Mouse (Mus musculus) myocyte (in vitro differentiated cells): ENCODE measurements around the gene Fam104a. TPM values are rescaled to one million over a fixed set of nuclear protein-coding genes. Genes with fewer than 3 reads are reported as not detected.

ENCODE experiments used
- H3K27me3 ChIP-seq: one replicate; pipeline ENCODE4 v1.6.1; 2011; ENCODE audit not compliant: control insufficient read depth, insufficient read depth, insufficient read length
- H3K36me3 ChIP-seq: one replicate; pipeline ENCODE4 v1.6.1; 2011; ENCODE audit not compliant: control insufficient read depth, insufficient read depth
- H3K4me2 ChIP-seq: one replicate; pipeline ENCODE4 v1.6.1; 2011; ENCODE audit warnings: low read depth, control low read depth
- H3K4me3 ChIP-seq: one replicate; pipeline ENCODE4 v1.5.1; 2011; ENCODE audit warnings: mild to moderate bottlenecking, control low read depth, moderate library complexity
- H3K79me2 ChIP-seq: one replicate; pipeline ENCODE4 v1.6.1; 2011; ENCODE audit not compliant: control insufficient read depth, insufficient read depth
- H3ac ChIP-seq: one replicate; pipeline ENCODE4 v1.6.1; 2011; ENCODE audit not compliant: control insufficient read depth, insufficient read length
- CEBPB ChIP-seq: IDR thresholded peaks from 2 replicates; pipeline ENCODE4 v1.6.1; 2011; ENCODE audit warnings: mild to moderate bottlenecking, moderate library complexity; ENCODE audit not compliant: poor library complexity, insufficient read depth, severe bottlenecking
- E2F4 ChIP-seq: IDR thresholded peaks from one replicate; pipeline ENCODE4 v1.6.1; 2011; ENCODE audit warnings: mild to moderate bottlenecking, control low read depth, moderate library complexity; ENCODE audit not compliant: insufficient read depth
- MAX ChIP-seq: IDR thresholded peaks from one replicate; pipeline ENCODE4 v1.6.1; 2011; ENCODE audit warnings: low read depth, mild to moderate bottlenecking, control low read depth
- MYOD1 ChIP-seq, 3 experiments: IDR thresholded peaks; one replicate each; pipeline ENCODE4 v1.6.1; 2011; ENCODE audit warnings: control low read depth in 2 of 3, low read depth in 2 of 3, mild to moderate bottlenecking in 2 of 3, moderate library complexity in 1 of 3; ENCODE audit not compliant: insufficient read length in 2 of 3, control insufficient read depth in 1 of 3
- MYOG ChIP-seq, 3 experiments: IDR thresholded peaks; one replicate each; pipeline ENCODE4 v1.6.1; 2011; ENCODE audit warnings: control low read depth in 2 of 3, low read depth in 2 of 3, mild to moderate bottlenecking in 2 of 3; ENCODE audit not compliant: insufficient read length in 2 of 3, control insufficient read depth in 1 of 3, insufficient read depth in 1 of 3
- POLR2A ChIP-seq: IDR thresholded peaks from one replicate; pipeline ENCODE4 v1.6.1; 2011; ENCODE audit warnings: low read depth, mild to moderate bottlenecking, control low read depth, moderate library complexity; ENCODE audit not compliant: insufficient read length
- POLR2AphosphoS2 ChIP-seq: IDR thresholded peaks from one replicate; pipeline ENCODE4 v1.6.1; 2011; ENCODE audit warnings: low read depth, control low read depth; ENCODE audit not compliant: insufficient read length
- REST ChIP-seq: IDR thresholded peaks from one replicate; pipeline ENCODE4 v1.6.1; 2011; ENCODE audit warnings: mild to moderate bottlenecking, control low read depth, moderate library complexity; ENCODE audit not compliant: insufficient read depth, insufficient read length
- SRF ChIP-seq: IDR thresholded peaks from one replicate; pipeline ENCODE4 v1.6.1; 2011; ENCODE audit warnings: low read depth; ENCODE audit not compliant: control insufficient read depth, insufficient read length
- TCF12 ChIP-seq: IDR thresholded peaks from one replicate; pipeline ENCODE4 v1.6.1; 2011; ENCODE audit warnings: mild to moderate bottlenecking, control low read depth; ENCODE audit not compliant: poor library complexity, insufficient read depth, severe bottlenecking
- TCF3 ChIP-seq: IDR thresholded peaks from one replicate; pipeline ENCODE4 v1.6.1; 2011; ENCODE audit warnings: low read depth, control low read depth; ENCODE audit not compliant: insufficient read length
- USF1 ChIP-seq: IDR thresholded peaks from one replicate; pipeline ENCODE4 v1.6.1; 2011; ENCODE audit warnings: low read depth, mild to moderate bottlenecking, control low read depth, moderate library complexity
- polyA plus RNA-seq: library from polyadenylated mRNA; unstranded; fragments of >200 nt; fragmentation: generic; extraction: Trizol; gene quantifications from one replicate; pipeline ENCODE4 v1.2.1, GENCODE M21; 2012; ENCODE audit warnings: missing spikeins

Fam104a gene
- polyA plus RNA-seq, 1 experiment: 45.8 TPM

DNA sequence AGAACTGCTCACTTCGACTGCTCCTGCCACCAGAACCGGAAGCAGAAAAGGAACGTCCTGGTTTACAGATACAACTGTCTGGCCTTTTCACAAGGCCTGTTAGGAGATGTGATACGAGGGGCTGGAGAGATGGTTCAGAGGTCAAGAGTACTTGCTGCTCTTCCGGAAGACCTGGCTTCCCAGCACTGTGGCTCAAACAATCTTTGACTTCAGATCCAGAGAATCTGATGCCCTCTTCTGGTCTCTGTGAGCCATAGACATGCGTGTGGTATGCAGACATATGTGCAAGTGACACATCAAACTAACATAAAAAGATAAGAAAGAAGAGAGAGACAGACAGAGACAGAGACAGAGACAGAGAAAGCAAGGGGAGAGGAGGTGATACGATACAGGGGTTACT lies 51.7 kb downstream of the Fam104a start:
- Histone ChIP-seq H3K4me2 (no peak overlapping the region), H3K27me3 (no peaks in the 10 kb centered on the region), H3K4me3 (no peak overlapping the region), H3ac (no peak overlapping the region), H3K36me3 (no peaks in the 10 kb centered on the region), H3K79me2 (no peaks in the 10 kb centered on the region)
- TF ChIP-seq E2F4 (no peak), POLR2AphosphoS2 (no peak)

DNA sequence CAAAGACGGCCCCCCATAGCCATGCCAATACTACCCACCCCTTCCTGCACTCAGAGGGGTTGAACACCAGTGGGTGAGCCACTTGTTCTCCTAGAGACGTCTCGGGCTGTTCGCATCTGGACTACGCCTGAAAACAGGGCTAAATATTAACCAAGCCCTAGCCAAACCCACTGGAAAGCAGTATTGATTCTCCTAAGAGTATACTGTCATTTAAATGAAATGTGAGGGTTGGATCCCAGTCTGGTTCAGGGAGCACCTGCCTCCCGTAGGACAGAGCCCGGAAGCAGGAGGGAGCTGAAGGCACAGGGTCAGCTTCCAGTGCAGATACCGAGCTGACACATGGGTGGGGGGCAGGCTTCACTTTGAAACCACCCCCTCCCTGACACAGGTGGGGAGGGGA lies 52.1 kb downstream of the Fam104a start:
- Histone ChIP-seq H3K4me3 (no peak overlapping the region), H3K4me2 (no peak overlapping the region), H3ac (no peak overlapping the region), H3K27me3 (no peaks in the 10 kb centered on the region), H3K36me3 (no peaks in the 10 kb centered on the region), H3K79me2 (no peaks in the 10 kb centered on the region)
- no peak for TF ChIP-seq MYOG (IDR thresholded peaks at IDR 0.05; ENCODE audit: control insufficient read depth in 1 of 3, insufficient read depth in 1 of 3, insufficient read length in 2 of 3, low read depth in 2 of 3)
- no peak for TF ChIP-seq REST

GRCm38 (mm10) chr11:113631302-113631701 lies 52.7 kb downstream of the Fam104a start:
- H3K36me3 ChIP-seq: no peaks in the 10 kb centered on the region
- H3K4me3 ChIP-seq: no peak overlapping the region
- TF ChIP-seq POLR2A (no peak), POLR2AphosphoS2 (no peak), MYOD1 (IDR thresholded peaks at IDR 0.05; ENCODE audit: control insufficient read depth in 1 of 3, insufficient read length in 2 of 3, low read depth in 2 of 3) (no peak), TCF12 (no peak), MYOG (IDR thresholded peaks at IDR 0.05; ENCODE audit: control insufficient read depth in 1 of 3, insufficient read depth in 1 of 3, insufficient read length in 2 of 3, low read depth in 2 of 3) (no peak), TCF3 (no peak), USF1 (no peak), REST (no peak), SRF (no peak), CEBPB (no peak), MAX (no peak), E2F4 (no peak)
- H3K79me2 ChIP-seq: no peaks in the 10 kb centered on the region
- H3ac ChIP-seq: no peak overlapping the region
- no peak overlapping the region for H3K4me2 ChIP-seq
- H3K27me3 ChIP-seq: no peaks in the 10 kb centered on the region

DNA sequence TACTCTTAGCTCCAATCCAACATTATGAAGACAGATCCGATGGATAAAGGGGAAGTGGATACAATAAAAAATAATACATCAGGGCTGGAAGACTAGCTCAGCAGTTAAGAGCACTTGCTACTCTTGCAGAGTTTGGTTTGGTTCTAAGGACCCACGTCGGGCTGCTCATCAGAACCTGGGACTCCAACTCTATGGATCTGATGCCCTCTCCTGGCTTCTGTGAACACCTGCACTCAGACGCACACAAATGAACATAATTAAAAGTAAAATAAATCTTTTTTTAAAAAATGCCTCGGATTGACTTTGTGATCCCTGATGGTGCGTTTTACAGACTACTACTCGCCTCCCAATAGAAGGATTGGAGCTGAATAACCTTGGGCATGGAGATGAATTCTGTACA lies 53.3 kb downstream of the Fam104a start:
- no peaks in the 10 kb centered on the region for H3K36me3 ChIP-seq
- H3K79me2 ChIP-seq: no peaks in the 10 kb centered on the region
- no peak overlapping the region for H3ac ChIP-seq
- TF ChIP-seq POLR2A: no peak
- TF ChIP-seq USF1: no peak
- TF ChIP-seq MAX: no peak
- no peak for TF ChIP-seq MYOD1 (IDR thresholded peaks at IDR 0.05; ENCODE audit: control insufficient read depth in 1 of 3, insufficient read length in 2 of 3, low read depth in 2 of 3)
- no peak for TF ChIP-seq SRF
- TF ChIP-seq MYOG (IDR thresholded peaks at IDR 0.05; ENCODE audit: control insufficient read depth in 1 of 3, insufficient read depth in 1 of 3, insufficient read length in 2 of 3, low read depth in 2 of 3): no peak
- TF ChIP-seq CEBPB: no peak
- TF ChIP-seq REST: no peak
- TF ChIP-seq TCF12: no peak
- TF ChIP-seq E2F4: no peak
- no peaks in the 10 kb centered on the region for H3K27me3 ChIP-seq
- H3K4me2 ChIP-seq: no peak overlapping the region
- H3K4me3 ChIP-seq: no peak overlapping the region

GRCm38 (mm10) chr11:113627785-113628184 lies 56.2 kb downstream of the Fam104a start:
- TF ChIP-seq TCF12: no peak
- TF ChIP-seq CEBPB: no peak
- no peak for TF ChIP-seq SRF
- no peak for TF ChIP-seq USF1
- TF ChIP-seq POLR2AphosphoS2: no peak
- TF ChIP-seq POLR2A: no peak
- no peak for TF ChIP-seq MYOD1 (IDR thresholded peaks at IDR 0.05; ENCODE audit: control insufficient read depth in 1 of 3, insufficient read length in 2 of 3, low read depth in 2 of 3)
- no peak for TF ChIP-seq E2F4
- no peak for TF ChIP-seq TCF3
- H3K36me3 ChIP-seq: no peaks in the 10 kb centered on the region
- H3K4me3 ChIP-seq: no peak overlapping the region

GRCm38 (mm10) chr11:113625437-113625836 lies 58.5 kb downstream of the Fam104a start:
- no peak overlapping the region for H3K4me2 ChIP-seq
- no peaks in the 10 kb centered on the region for H3K36me3 ChIP-seq
- no peak overlapping the region for H3ac ChIP-seq
- H3K27me3 ChIP-seq: no peaks in the 10 kb centered on the region
- H3K4me3 ChIP-seq: no peak overlapping the region
- TF ChIP-seq MYOG (IDR thresholded peaks at IDR 0.05; ENCODE audit: control insufficient read depth in 1 of 3, insufficient read depth in 1 of 3, insufficient read length in 2 of 3, low read depth in 2 of 3) (no peak), E2F4 (no peak), TCF12 (no peak), TCF3 (no peak), SRF (no peak)
- H3K79me2 ChIP-seq: no peaks in the 10 kb centered on the region

More at GRCm38 (mm10) chr11:113627785-113628184, 56.2 kb downstream of the Fam104a start:
- Histone ChIP-seq H3K27me3 (no peaks in the 10 kb centered on the region), H3K4me2 (no peak overlapping the region), H3K79me2 (no peaks in the 10 kb centered on the region), H3ac (no peak overlapping the region)
